Mouse (Mus musculus) embryo, embryonic 11.5 days (tissue): ENCODE measurements at regions not wholly inside any gene's neighbourhood (a gene's known extent, or its start where the extent isn't known, plus 50 kb on each side); places are given as distances from the start of the nearest gene placed in this dataset.

Source experiments
- DNase-seq: peaks from one replicate; pipeline ENCODE4 v3.0.0-alpha.2; 2012; ENCODE audit warnings: low read depth, low spot score

- no peak for DNase-seq
These were observed 660.5 kb upstream of the Sel1l start for GRCm38 (mm10) chr12:92509494-92509893.

GRCm38 (mm10) chr12:92508796-92509489 is 660.0 kb upstream of the Sel1l start:
- no peak for DNase-seq

- no peak for DNase-seq
These were observed 635.0 kb upstream of the Sel1l start for GRCm38 (mm10) chr12:92483984-92484383.

GRCm38 (mm10) chr12:92474293-92475062 is 625.5 kb upstream of the Sel1l start:
- DNase-seq: no peak

GRCm38 (mm10) chr12:92451110-92451818 is 602.3 kb upstream of the Sel1l start:
- no peak for DNase-seq

- DNase-seq: no peak
These were observed 569.5 kb upstream of the Sel1l start for GRCm38 (mm10) chr12:92418458-92418857.

GRCm38 (mm10) chr12:92405506-92405905 is 556.5 kb upstream of the Sel1l start:
- DNase-seq: peak; percentile 19

- DNase-seq: no peak
These were observed 552.0 kb upstream of the Sel1l start for GRCm38 (mm10) chr12:92400987-92401386.

GRCm38 (mm10) chr12:92386195-92386594 is 537.2 kb upstream of the Sel1l start:
- DNase-seq: no peak

- no peak for DNase-seq
These were observed 535.4 kb upstream of the Sel1l start for GRCm38 (mm10) chr12:92384266-92384937.

GRCm38 (mm10) chr12:92379130-92379529 is 530.2 kb upstream of the Sel1l start:
- no peak for DNase-seq

GRCm38 (mm10) chr12:92365926-92366325 is 517.0 kb upstream of the Sel1l start:
- DNase-seq: no peak

- no peak for DNase-seq
These were observed 504.7 kb upstream of the Sel1l start for GRCm38 (mm10) chr12:92353386-92354257.

- no peak for DNase-seq
These were observed 469.3 kb upstream of the Sel1l start for GRCm38 (mm10) chr12:92318241-92318640.

GRCm38 (mm10) chr12:92317609-92318008 is 468.7 kb upstream of the Sel1l start:
- no peak for DNase-seq

GRCm38 (mm10) chr12:92316285-92316684 is 467.3 kb upstream of the Sel1l start:
- no peak for DNase-seq

GRCm38 (mm10) chr12:92315820-92316219 is 466.9 kb upstream of the Sel1l start:
- DNase-seq: no peak

GRCm38 (mm10) chr12:92302951-92303591 is 454.1 kb upstream of the Sel1l start:
- peak; percentile 62 for DNase-seq

GRCm38 (mm10) chr12:92294887-92295286 is 445.9 kb upstream of the Sel1l start:
- no peak for DNase-seq

GRCm38 (mm10) chr12:92293341-92293720 is 444.4 kb upstream of the Sel1l start:
- DNase-seq: no peak
